In the genomic region with DNA sequence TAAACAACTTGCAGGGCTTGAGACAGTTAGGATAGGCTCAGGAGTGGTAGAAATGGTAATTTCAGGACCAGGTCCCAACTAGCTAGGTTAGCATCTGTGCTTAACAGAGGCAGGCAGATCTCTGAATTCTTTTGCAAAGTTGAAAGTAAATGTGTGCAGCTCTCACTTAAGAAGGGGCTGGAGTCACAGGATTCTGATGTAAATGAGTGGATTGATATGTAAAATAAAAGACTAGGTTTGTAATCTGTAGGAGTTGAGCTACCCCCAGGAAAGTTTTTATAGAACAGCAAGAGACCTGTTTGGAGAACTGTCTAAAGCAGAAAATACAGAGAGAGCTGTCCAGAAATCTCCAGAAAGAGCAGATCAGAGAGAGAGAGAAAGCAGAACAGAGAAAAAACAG, we compare ENCODE assay signal across 25 mouse cellular contexts. TPM values are rescaled to one million over a fixed set of nuclear protein-coding genes. Genes with fewer than 3 reads are reported as not detected.
A peak's percentile ranks its signal among the peaks of the same experiment; 100 is the strongest.
DNase-seq lines count a peak whose midpoint lies in the region; ATAC-seq and TF ChIP-seq lines count a peak whose summit lies in the region.
"Had no signal": no experiment of that assay in that cellular context is flagged by ENCODE, and none has a peak within 500 bp of the region (broad histone marks: within the 10 kb centered on the region; RNA-seq: fewer than 3 reads in every experiment).

No protein-coding gene starts in this region.

- H3K4me1 ChIP-seq in ES-E14 (ENCODE audit: control insufficient read depth in 2 of 2, insufficient read depth in 2 of 2, low read length in 2 of 2, poor library complexity in 1 of 2) = peaks cover 6 to 19% of the 10 kb centered on the region in 2 experiments
- H3K4me1 ChIP-seq: embryonic facial prominence, embryonic 13.5 days; embryonic facial prominence, embryonic 15.5 days; forebrain, embryonic 10.5 days; forebrain, embryonic 12.5 days had no signal

- no peak overlapping the region for H3K9ac ChIP-seq in ES-E14 (ENCODE audit: insufficient read depth, low read depth, low read length, poor library complexity, severe bottlenecking)
- H3K9ac ChIP-seq: embryonic facial prominence, embryonic 13.5 days; embryonic facial prominence, embryonic 15.5 days; forebrain, embryonic 12.5 days had no signal

- no peaks in the 10 kb centered on the region for H3K9me3 ChIP-seq in ES-E14 (ENCODE audit: control insufficient read depth, insufficient read depth, low read depth, low read length)
- H3K9me3 ChIP-seq: embryonic facial prominence, embryonic 13.5 days; embryonic facial prominence, embryonic 15.5 days; forebrain, embryonic 10.5 days; forebrain, embryonic 12.5 days had no signal

- peak; percentile 44 for ATAC-seq in frontal cortex, adult (ENCODE audit: low TSS enrichment)
- ATAC-seq: CD4-positive, CD25-positive, alpha-beta regulatory T cell, adult 4 months; forebrain, embryonic 14.5 days; forebrain, embryonic 16.5 days had no signal

- no peak overlapping the region; the same call in 1 of the 2 replicates for H3K27ac ChIP-seq in ES-E14 (ENCODE audit: insufficient read depth, low read depth, low read length, poor library complexity, severe bottlenecking)
- H3K27ac ChIP-seq: embryonic facial prominence, embryonic 13.5 days; embryonic facial prominence, embryonic 15.5 days; forebrain, embryonic 10.5 days; forebrain, embryonic 12.5 days had no signal

- H3K36me3 ChIP-seq in ES-E14 (ENCODE audit: control insufficient read depth, insufficient read depth, low read length, poor library complexity, severe bottlenecking) = peaks cover 8% of the 10 kb centered on the region

- in situ Hi-C loops in ES-E14 (cut with MboI; ENCODE audit: low sequenced_read_pairs in 2 of 2, unreplicated experiment in 2 of 2) = no loop called here

- DNase-seq in frontal cortex, postnatal 14 days (ENCODE audit: low spot score in 2 of 2) = no peak
- DNase-seq in ES-E14 (ENCODE audit: low read depth, low spot score) = peak; percentile 64
- DNase-seq in ZHBTc4 (ENCODE audit: low read depth, low spot score) = peak; percentile 90
- DNase-seq in testis, postnatal 10 days (ENCODE audit: low spot score) = no peak
- DNase-seq in kidney, adult 11 months = no peak
- DNase-seq: adrenal gland, adult 2 months; adrenal gland, postnatal 10 days; adrenal gland, postnatal 25 days; B cell, adult 2 months; cerebellum, adult 11 months; cerebellum, adult 18-20 months; cerebellum, adult 8-10 months; cerebellum, adult 9-11 months; cerebellum, postnatal 14 days; cerebellum, postnatal 36 days; embryo, embryonic 11 days had no signal

- no peak overlapping the region for H3K4me3 ChIP-seq in ES-E14 (ENCODE audit: insufficient read depth in 1 of 2, low read depth in 1 of 2, low read length in 2 of 2, poor library complexity in 1 of 2, severe bottlenecking in 1 of 2)
- H3K4me3 ChIP-seq: embryonic facial prominence, embryonic 13.5 days; embryonic facial prominence, embryonic 15.5 days; erythroblast, embryonic 14.5 days; forebrain, embryonic 10.5 days; forebrain, embryonic 12.5 days had no signal

TF ChIP-seq in ES-E14, 5 proteins besides CTCF, POLR2A, EP300 and RAD21:
- TF ChIP-seq ZC3H11A (IDR thresholded peaks at IDR 0.05; ENCODE audit: borderline replicate concordance, low read depth, low read length) = no peak
- 0 out of 2 replicates have a peak, but pooled peaks have one; percentile 6 for TF ChIP-seq CHD2 (IDR thresholded peaks at IDR 0.05; ENCODE audit: low read depth, low read length)

RNA-seq across cellular contexts. Expression of gene Asxl1, which starts 25.2 kb away (rescaled TPM):
- total RNA-seq in ES-E14 (2012; rRNA removed) = 44.8 and 46.2 TPM in 2 replicates

Comparison
In these comparisons a context has a peak if more than half of its experiments do, and no peak if none do; other contexts are left out.
1. DNase-seq: peak in ES-E14 (single experiment) and ZHBTc4 (single experiment); none in frontal cortex, postnatal 14 days (0 of 2), testis, postnatal 10 days (single experiment) and kidney, adult 11 months (single experiment).